Mouse (Mus musculus) bone marrow macrophage, adult 2 months (primary cell): ENCODE results near the gene Fam83e.

ENCODE experiments used
- CTCF ChIP-seq: IDR thresholded peaks from 2 replicates; pipeline ENCODE4 v1.5.1; 2012; ENCODE audit warnings: low read depth, mild to moderate bottlenecking, low read length, moderate library complexity
- POLR2A ChIP-seq: IDR thresholded peaks from 2 replicates; pipeline ENCODE4 v1.6.1; 2012; ENCODE audit warnings: mild to moderate bottlenecking, low read depth, low read length, borderline replicate concordance

- TF ChIP-seq CTCF (no peak), POLR2A (no peak)
Observed at GRCm38 (mm10) chr7:45709677-45710355, 11.2 kb upstream of the Fam83e start.
